23 mouse cellular contexts compared by ENCODE assay signal in the genomic region with DNA sequence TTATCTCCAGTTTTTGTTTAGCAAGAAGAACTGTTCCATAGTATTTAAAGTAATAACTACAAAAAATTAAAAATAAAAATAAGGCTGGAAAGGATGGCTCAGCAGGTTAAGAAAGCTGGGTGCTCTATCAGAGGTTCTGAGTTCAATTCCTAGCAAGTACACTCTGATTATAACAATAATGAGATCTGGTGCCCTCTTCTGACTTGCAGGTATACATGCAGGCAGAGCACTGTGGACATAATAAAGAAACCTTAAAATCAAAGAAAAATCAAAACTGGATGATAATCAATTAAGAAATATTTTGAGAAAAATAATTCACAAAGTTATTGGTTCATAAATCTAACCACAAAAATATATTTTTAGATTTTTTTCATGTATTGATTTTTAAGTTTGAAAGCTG.
A peak's percentile ranks its signal among the peaks of the same experiment; 100 is the strongest.
DNase-seq lines count a peak whose midpoint lies in the region; ATAC-seq and TF ChIP-seq lines count a peak whose summit lies in the region.
"Had no signal": no experiment of that assay in that cellular context is flagged by ENCODE, and none has a peak within 500 bp of the region (broad histone marks: within the 10 kb centered on the region; RNA-seq: fewer than 3 reads in every experiment).

No protein-coding gene starts in this region.

- no peaks in the 10 kb centered on the region for H3K36me3 ChIP-seq in kidney, postnatal 0 days (ENCODE audit: insufficient read depth, low read length)
- no peaks in the 10 kb centered on the region for H3K36me3 ChIP-seq in midbrain, postnatal 0 days (ENCODE audit: insufficient read depth, low read length)
- no peaks in the 10 kb centered on the region for H3K36me3 ChIP-seq in midbrain, embryonic 13.5 days
- H3K36me3 ChIP-seq: heart, embryonic 10.5 days; heart, embryonic 15.5 days; liver, embryonic 12.5 days; midbrain, embryonic 10.5 days had no signal

- no peak for ATAC-seq in kidney, postnatal 0 days (replicated peaks; ENCODE audit: low FRiP score, low read depth)
- no peak for ATAC-seq in midbrain, postnatal 0 days (ENCODE audit: low FRiP score)
- no peak for ATAC-seq in midbrain, embryonic 13.5 days
- ATAC-seq in megakaryocyte progenitor cell, adult 5-6 weeks (replicated peaks; ENCODE audit: poor library complexity): no peak
- ATAC-seq: forebrain, embryonic 16.5 days; intestine, embryonic 16.5 days; liver, embryonic 12.5 days; liver, postnatal 0 days had no signal

- no peak overlapping the region for H3K9ac ChIP-seq in kidney, postnatal 0 days (ENCODE audit: low read depth, low read length)
- no peak overlapping the region for H3K9ac ChIP-seq in midbrain, postnatal 0 days (replicated peaks; ENCODE audit: low read length, poor library complexity, severe bottlenecking)
- no peak overlapping the region for H3K9ac ChIP-seq in midbrain, embryonic 13.5 days (replicated peaks)
- H3K9ac ChIP-seq: heart, embryonic 15.5 days; liver, embryonic 12.5 days; liver, postnatal 0 days had no signal

- H3K4me3 ChIP-seq in kidney, postnatal 0 days (replicated peaks; ENCODE audit: low read depth, low read length): no peak overlapping the region
- no peak overlapping the region for H3K4me3 ChIP-seq in midbrain, postnatal 0 days (ENCODE audit: low read depth, low read length)
- H3K4me3 ChIP-seq in midbrain, embryonic 13.5 days (replicated peaks): no peak overlapping the region
- H3K4me3 ChIP-seq: heart, embryonic 10.5 days; heart, embryonic 15.5 days; liver, embryonic 12.5 days; midbrain, embryonic 10.5 days had no signal

- H3K9me3 ChIP-seq in kidney, postnatal 0 days (replicated peaks; ENCODE audit: low read length): no peaks in the 10 kb centered on the region
- no peaks in the 10 kb centered on the region for H3K9me3 ChIP-seq in midbrain, postnatal 0 days (ENCODE audit: low read length)
- H3K9me3 ChIP-seq in midbrain, embryonic 13.5 days: no peaks in the 10 kb centered on the region
- H3K9me3 ChIP-seq: heart, embryonic 10.5 days; heart, embryonic 15.5 days; liver, embryonic 12.5 days; midbrain, embryonic 10.5 days had no signal

- no peak overlapping the region for H3K4me2 ChIP-seq in kidney, postnatal 0 days (ENCODE audit: low read length)
- H3K4me2 ChIP-seq in midbrain, postnatal 0 days (ENCODE audit: low read depth, low read length, poor library complexity, severe bottlenecking): no peak overlapping the region
- H3K4me2 ChIP-seq in midbrain, embryonic 13.5 days (replicated peaks): no peak overlapping the region
- H3K4me2 ChIP-seq: heart, embryonic 15.5 days; liver, embryonic 12.5 days had no signal

- no peak for TF ChIP-seq CTCF in kidney, postnatal 0 days (IDR thresholded peaks at IDR 0.05; ENCODE audit: low read depth)
- TF ChIP-seq CTCF in midbrain, postnatal 0 days (IDR thresholded peaks at IDR 0.05): peak; percentile 41

- H3K4me1 ChIP-seq in kidney, postnatal 0 days (replicated peaks; ENCODE audit: insufficient read depth, low read length): no peaks in the 10 kb centered on the region
- H3K4me1 ChIP-seq in midbrain, postnatal 0 days (ENCODE audit: insufficient read depth, low read length): no peaks in the 10 kb centered on the region
- H3K4me1 ChIP-seq in midbrain, embryonic 13.5 days (replicated peaks): no peaks in the 10 kb centered on the region
- H3K4me1 ChIP-seq: heart, embryonic 10.5 days; heart, embryonic 15.5 days; liver, embryonic 12.5 days; midbrain, embryonic 10.5 days had no signal

- DNase-seq in embryo, embryonic 11 days: peak; percentile 2
- DNase-seq in embryo, embryonic 9.5 days (ENCODE audit: extremely low spot score): no peak
- DNase-seq in kidney, postnatal 0 days (ENCODE audit: low spot score): peak; percentile 1
- no peak for DNase-seq in kidney, postnatal 14 days
- DNase-seq in midbrain, postnatal 0 days (ENCODE audit: low spot score): no peak
- DNase-seq: adrenal gland, postnatal 14 days; cerebellum, adult 2 months; gastrocnemius, postnatal 10 days; kidney, adult 8-10 months; kidney, postnatal 10 days; left cerebral cortex, postnatal 4 days; liver, postnatal 0 days; lung, postnatal 10 days; right cerebral cortex, postnatal 14 days had no signal

- H3K27ac ChIP-seq in kidney, postnatal 0 days: no peak overlapping the region
- no peak overlapping the region for H3K27ac ChIP-seq in midbrain, postnatal 0 days (ENCODE audit: low read depth, low read length)
- no peak overlapping the region for H3K27ac ChIP-seq in midbrain, embryonic 13.5 days
- H3K27ac ChIP-seq: heart, embryonic 10.5 days; heart, embryonic 15.5 days; liver, embryonic 12.5 days; macrophage; midbrain, embryonic 10.5 days had no signal

- no peaks in the 10 kb centered on the region for H3K27me3 ChIP-seq in kidney, postnatal 0 days (ENCODE audit: insufficient read depth, low read length)
- H3K27me3 ChIP-seq in midbrain, postnatal 0 days (ENCODE audit: insufficient read depth, low read length): no peaks in the 10 kb centered on the region
- H3K27me3 ChIP-seq in midbrain, embryonic 13.5 days: no peaks in the 10 kb centered on the region
- H3K27me3 ChIP-seq: heart, embryonic 15.5 days; liver, embryonic 12.5 days had no signal

Comparison
In these comparisons a context has a peak if more than half of its experiments do, and no peak if none do; other contexts are left out.
1. DNase-seq: peak in embryo, embryonic 11 days (single experiment) and kidney, postnatal 0 days (single experiment); none in embryo, embryonic 9.5 days (single experiment), kidney, postnatal 14 days (single experiment) and midbrain, postnatal 0 days (single experiment).